ENCODE assay signal across 9 mouse cellular contexts in genomic region chr6:99026040-99026439, GRCm38 (mm10).
DNase-seq lines count a peak whose midpoint lies in the region; ATAC-seq lines count a peak whose summit lies in the region.
"Had no signal": no experiment of that assay in that cellular context is flagged by ENCODE, and none has a peak within 500 bp of the region (broad histone marks: within the 10 kb centered on the region; RNA-seq: fewer than 3 reads in every experiment).

No protein-coding gene starts in this region.

- no peak for ATAC-seq in heart, embryonic 12.5 days (ENCODE audit: insufficient number of reproducible peaks, low FRiP score)
- ATAC-seq in hindbrain, embryonic 12.5 days (ENCODE audit: low FRiP score) = no peak
- no peak for ATAC-seq in midbrain, embryonic 15.5 days (replicated peaks)
- ATAC-seq in megakaryocyte progenitor cell, adult 5-6 weeks (replicated peaks; ENCODE audit: poor library complexity) = no peak
- ATAC-seq in granulocyte monocyte progenitor cell, adult 5-6 weeks (replicated peaks; ENCODE audit: poor library complexity, severe bottlenecking) = no peak

- H3K9ac ChIP-seq in heart, embryonic 12.5 days = peak overlapping the region; percentile 73
- no peak overlapping the region for H3K9ac ChIP-seq in hindbrain, embryonic 12.5 days
- no peak overlapping the region for H3K9ac ChIP-seq in midbrain, embryonic 15.5 days

- peak overlapping the region; percentile 16; the same call in 1 of the 2 replicates for H3K27ac ChIP-seq in heart, embryonic 12.5 days (ENCODE audit: poor library complexity, severe bottlenecking)
- no peak overlapping the region for H3K27ac ChIP-seq in hindbrain, embryonic 12.5 days
- H3K27ac ChIP-seq in midbrain, embryonic 15.5 days = no peak overlapping the region

- H3K36me3 ChIP-seq in heart, embryonic 12.5 days = no peaks in the 10 kb centered on the region
- H3K36me3 ChIP-seq in hindbrain, embryonic 12.5 days = no peaks in the 10 kb centered on the region
- H3K36me3 ChIP-seq in midbrain, embryonic 15.5 days (replicated peaks) = no peaks in the 10 kb centered on the region

- H3K27me3 ChIP-seq in heart, embryonic 12.5 days (replicated peaks) = no peaks in the 10 kb centered on the region
- no peaks in the 10 kb centered on the region; the same call in 1 of the 2 replicates for H3K27me3 ChIP-seq in hindbrain, embryonic 12.5 days
- H3K27me3 ChIP-seq in midbrain, embryonic 15.5 days (replicated peaks) = 0 out of 2 replicates have a peak, but pooled peaks cover 3% of the 10 kb centered on the region

- H3K4me2 ChIP-seq in heart, embryonic 12.5 days = peak overlapping the region; percentile 82
- peak overlapping the region; percentile 36 for H3K4me2 ChIP-seq in hindbrain, embryonic 12.5 days (replicated peaks)
- peak overlapping the region; percentile 33 for H3K4me2 ChIP-seq in midbrain, embryonic 15.5 days

- H3K4me3 ChIP-seq in heart, embryonic 12.5 days = peak overlapping the region; percentile 41
- peak overlapping the region; percentile 17; the same call in 1 of the 2 replicates for H3K4me3 ChIP-seq in hindbrain, embryonic 12.5 days
- H3K4me3 ChIP-seq in midbrain, embryonic 15.5 days = peak overlapping the region; percentile 22

- WGBS in heart, embryonic 12.5 days = 27% methylated on average over 3 of the region's 3 CpGs
- WGBS in hindbrain, embryonic 12.5 days = 44% methylated on average over 3 of the region's 3 CpGs
- WGBS in midbrain, embryonic 15.5 days = 55% methylated on average over 3 of the region's 3 CpGs

- no peak for DNase-seq in heart, postnatal 10 days
- DNase-seq in CD4-positive, CD25-positive, alpha-beta regulatory T cell, adult 2 months (ENCODE audit: low read depth, low spot score) = peak; percentile 74
- DNase-seq in left cerebral cortex, adult 18-20 months (ENCODE audit: low spot score in 2 of 2) = no peak
- DNase-seq: embryo, embryonic 11 days had no signal

- intact Hi-C loops in heart, postnatal 10 days (cut with DNase I) = loop anchor here (2.0 to 5.0 kb wide), 3 partner anchors 53 to 496 kb away; partner anchors contain the start of gene Foxp1

- no peaks in the 10 kb centered on the region for H3K9me3 ChIP-seq in heart, embryonic 12.5 days (replicated peaks)
- H3K9me3 ChIP-seq in hindbrain, embryonic 12.5 days (replicated peaks) = no peaks in the 10 kb centered on the region
- no peaks in the 10 kb centered on the region for H3K9me3 ChIP-seq in midbrain, embryonic 15.5 days

- H3K4me1 ChIP-seq in heart, embryonic 12.5 days (replicated peaks) = peaks cover 41% of the 10 kb centered on the region
- H3K4me1 ChIP-seq in hindbrain, embryonic 12.5 days = peaks cover 45% of the 10 kb centered on the region
- H3K4me1 ChIP-seq in midbrain, embryonic 15.5 days = peaks cover 42% of the 10 kb centered on the region
